Mouse (Mus musculus) CD4-positive, CD25-positive, alpha-beta regulatory T cell, adult 2 months (primary cell): Measurements from ENCODE around the gene Ppp1r3e.

ENCODE experiments used
- DNase-seq: peaks from one replicate; pipeline ENCODE4 v3.0.0-alpha.2; 2012; ENCODE audit warnings: low read depth, low spot score

The Ppp1r3e gene

GRCm38 (mm10) chr14:54877048-54877715 lies at the start of gene Ppp1r3e:
Gene Ppp1r3e, minus strand, starts transcription at chr14:54877550.
- DNase-seq, result peak; percentile 75

GRCm38 (mm10) chr14:54926401-54927158 lies 49.2 kb upstream of the Ppp1r3e start:
- DNase-seq, result no peak

GRCm38 (mm10) chr14:54925349-54926342 lies 48.3 kb upstream of the Ppp1r3e start, which contains the start of gene Efs:
Gene Efs, minus strand, starts transcription at chr14:54926126.
- no peak for DNase-seq

- DNase-seq, result no peak
Observed at GRCm38 (mm10) chr14:54924641-54925348, 47.4 kb upstream of the Ppp1r3e start.

DNA sequence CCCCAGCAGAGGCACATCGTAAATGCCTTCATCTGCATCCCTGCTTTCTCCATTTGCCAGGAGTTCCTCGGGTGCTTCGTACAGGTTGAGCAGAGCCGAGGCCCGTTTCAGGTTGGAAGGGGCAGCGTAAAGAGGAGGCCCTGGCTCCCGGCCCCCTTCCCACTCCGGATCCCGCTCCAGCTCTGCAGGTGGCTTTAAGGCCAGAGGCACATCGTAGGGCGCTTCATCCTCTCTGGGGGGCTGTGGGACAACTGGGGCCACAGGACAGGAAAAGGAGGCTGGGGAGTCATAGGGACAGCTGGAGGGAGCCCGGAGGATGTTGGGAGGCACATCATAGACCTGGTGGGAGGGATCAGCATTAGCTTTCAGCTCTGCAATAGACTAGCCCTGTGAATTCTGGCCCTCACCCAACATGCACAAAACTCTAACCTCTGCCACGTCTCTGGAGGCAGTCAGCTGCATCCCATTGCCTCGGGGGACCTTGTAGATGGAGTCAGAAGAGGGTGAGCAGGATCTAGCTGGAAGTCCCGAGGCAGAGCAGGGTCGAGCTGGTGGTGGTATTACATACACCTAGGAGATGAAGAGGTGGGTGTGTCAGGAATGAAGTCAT lies 42.8 kb upstream of the Ppp1r3e start:
- no peak for DNase-seq

- DNase-seq, result no peak
Observed at GRCm38 (mm10) chr14:54913343-54913742, 36.0 kb upstream of the Ppp1r3e start.

- peak; percentile 72 for DNase-seq
Observed at GRCm38 (mm10) chr14:54912886-54913285, 35.5 kb upstream of the Ppp1r3e start, which contains the start of gene Slc22a17. Gene Slc22a17, minus strand, starts transcription at chr14:54913132.

- DNase-seq, result peak; percentile 35
Observed at GRCm38 (mm10) chr14:54912109-54912850, 34.9 kb upstream of the Ppp1r3e start.

- DNase-seq, result no peak
Observed at GRCm38 (mm10) chr14:54908682-54909081, 31.3 kb upstream of the Ppp1r3e start.

DNA sequence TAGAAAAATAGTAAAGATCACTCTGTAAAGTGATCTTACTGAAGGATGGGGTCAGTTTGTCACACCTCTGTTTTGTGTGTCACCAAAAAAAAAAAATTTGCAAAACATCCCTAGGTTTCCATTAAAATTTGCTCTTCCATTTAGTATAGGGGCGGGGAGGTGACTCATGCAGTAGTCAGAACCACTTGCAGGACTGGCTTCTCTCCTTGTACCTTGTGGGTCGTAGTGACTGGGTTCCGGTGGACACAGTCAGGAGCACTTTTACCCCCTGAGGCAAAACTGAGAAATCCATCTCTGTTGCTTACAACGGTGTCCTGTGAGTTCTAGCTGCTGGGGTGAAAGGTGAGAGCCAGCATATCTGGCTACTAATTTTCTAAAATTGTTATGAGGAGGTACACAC lies 26.3 kb upstream of the Ppp1r3e start:
- DNase-seq, result no peak

- peak; percentile 82 for DNase-seq
Observed at GRCm38 (mm10) chr14:54900383-54900782, 23.0 kb upstream of the Ppp1r3e start.

GRCm38 (mm10) chr14:54897445-54897844 lies 20.1 kb upstream of the Ppp1r3e start:
- DNase-seq, result no peak

DNA sequence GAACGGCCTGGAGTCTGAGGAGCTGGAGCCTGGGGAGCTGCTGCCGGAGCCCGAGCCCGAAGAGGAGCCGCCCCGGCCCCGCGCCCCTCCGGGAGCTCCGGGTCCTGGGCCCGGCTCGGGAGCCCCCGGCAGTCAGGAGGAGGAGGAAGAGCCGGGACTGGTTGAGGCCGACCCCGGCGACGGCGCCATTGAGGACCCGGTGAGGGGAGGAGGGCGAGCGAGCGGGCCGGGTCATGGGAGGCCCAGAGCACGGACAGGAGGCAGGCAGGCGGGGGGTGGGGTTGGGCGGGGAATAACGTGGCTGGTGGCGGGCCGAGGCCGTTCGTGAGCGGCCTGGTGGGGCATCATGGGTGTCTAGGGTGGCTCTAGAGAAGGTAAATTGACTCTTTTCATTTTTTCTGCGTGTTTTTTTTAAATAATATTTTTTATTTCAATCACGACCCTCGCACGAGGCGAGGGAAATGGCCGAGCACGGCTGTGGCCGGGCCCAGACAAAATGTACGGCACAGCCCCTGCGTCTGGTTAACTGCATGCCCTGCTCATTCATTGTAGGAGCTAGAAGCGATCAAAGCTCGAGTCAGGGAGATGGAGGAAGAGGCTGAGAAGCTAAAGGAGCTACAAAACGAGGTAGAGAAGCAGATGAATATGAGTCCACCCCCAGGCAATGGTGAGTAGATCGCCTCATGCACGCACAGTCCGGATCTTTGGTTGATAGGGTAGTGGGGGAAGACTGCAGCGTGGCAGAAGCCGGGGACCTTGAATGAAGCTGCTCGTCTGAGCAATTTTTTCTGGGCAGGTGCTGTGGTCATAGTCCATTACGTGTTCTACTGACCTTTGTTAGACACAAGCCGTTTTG lies 17.2 kb upstream of the Ppp1r3e start:
- DNase-seq, result peak; percentile 69

DNA sequence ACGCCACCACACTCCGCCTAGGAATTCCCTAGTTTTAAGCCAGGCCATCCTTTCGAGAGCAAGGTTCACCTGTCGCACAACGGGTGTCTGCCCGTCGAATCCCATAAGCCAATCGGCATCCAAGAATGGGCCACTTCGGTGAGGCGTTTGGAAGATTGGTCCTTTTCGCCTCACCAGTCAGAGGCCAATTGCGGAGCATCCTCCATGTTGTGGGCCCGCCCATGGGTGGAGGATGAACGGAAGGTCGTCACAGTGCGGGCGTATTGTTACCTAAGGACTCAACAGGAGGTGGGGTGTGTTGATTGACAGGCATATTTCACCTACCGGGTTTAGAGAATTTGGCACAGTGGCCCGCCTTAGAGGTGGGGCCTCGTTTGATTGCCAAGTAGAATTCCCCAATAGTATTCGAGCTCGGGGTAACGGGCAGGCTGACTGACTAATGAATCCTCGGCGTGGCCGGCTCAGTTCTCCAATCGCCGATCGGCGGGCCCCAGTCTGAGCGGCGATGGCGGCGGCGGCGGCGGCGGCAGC lies 16.4 kb upstream of the Ppp1r3e start:
- peak; percentile 98 for DNase-seq

DNA sequence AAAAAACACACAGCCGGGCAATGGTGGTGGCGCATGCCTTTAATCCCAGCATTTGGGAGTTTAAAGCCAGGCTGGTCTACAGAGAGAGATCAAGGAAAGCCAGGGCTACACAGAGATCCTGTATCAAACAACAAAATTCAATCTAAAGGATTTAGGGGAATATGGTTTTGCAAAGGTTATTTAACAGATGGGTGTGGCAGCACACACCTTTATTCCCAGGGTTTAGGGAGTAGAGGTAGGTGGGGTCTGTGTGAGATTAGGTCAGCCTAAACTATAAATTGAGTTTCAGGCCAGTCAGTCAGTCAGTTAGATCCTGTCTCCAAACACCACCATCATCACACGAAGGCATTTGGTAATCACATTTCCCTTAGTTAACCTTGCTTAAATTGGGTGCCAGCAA lies 14.8 kb upstream of the Ppp1r3e start, which contains the start of gene Pabpn1:
Pabpn1 (plus strand) TSS at position 301 of the 400 bp plus-strand sequence.
- no peak for DNase-seq

DNA sequence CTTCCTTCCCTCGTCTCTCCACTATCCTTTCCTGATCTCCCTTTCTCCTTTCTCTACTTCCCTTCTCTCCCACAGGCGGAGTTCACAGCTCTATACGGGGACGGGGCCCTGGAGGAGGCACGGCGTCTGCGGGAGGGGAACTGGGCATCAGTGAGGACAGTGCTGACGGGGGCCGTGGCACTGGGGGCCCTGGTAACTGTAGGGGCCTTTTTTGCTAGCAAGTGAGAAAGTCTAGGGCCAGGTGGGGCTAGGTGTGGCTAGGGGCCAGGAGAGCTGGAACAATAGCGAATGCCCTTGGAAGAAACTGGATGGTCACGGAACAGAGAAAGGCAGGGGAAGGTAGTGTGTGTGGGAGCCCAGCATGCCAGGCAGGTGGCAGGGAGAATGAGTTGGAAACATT lies 8.0 kb upstream of the Ppp1r3e start:
- no peak for DNase-seq

DNA sequence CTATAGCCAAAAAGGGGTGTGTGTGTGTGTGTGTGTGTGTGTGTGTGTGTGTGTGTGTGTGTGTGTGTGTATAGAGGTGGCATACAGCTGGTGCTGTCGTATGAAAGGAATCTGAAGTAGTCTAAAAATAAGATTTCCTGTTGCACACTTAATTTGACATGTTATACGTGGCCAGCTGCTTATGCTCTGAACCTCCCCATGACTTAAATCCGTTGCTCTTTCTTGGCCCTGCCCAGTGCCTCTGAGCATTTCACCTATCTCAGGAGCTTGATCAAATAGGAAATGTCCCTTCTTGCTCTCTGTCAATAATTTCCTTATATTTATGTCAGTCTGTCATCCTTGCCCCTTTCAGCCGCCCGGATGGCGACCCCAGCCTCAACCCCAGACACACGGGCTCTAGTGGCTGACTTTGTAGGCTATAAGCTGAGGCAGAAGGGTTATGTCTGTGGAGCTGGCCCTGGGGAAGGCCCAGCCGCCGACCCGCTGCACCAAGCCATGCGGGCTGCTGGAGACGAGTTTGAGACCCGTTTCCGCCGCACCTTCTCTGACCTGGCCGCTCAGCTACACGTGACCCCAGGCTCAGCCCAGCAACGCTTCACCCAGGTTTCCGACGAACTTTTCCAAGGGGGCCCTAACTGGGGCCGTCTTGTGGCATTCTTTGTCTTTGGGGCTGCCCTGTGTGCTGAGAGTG lies 6.8 kb upstream of the Ppp1r3e start:
- no peak for DNase-seq
